ENCODE assay signal across 9 mouse cellular contexts in the genomic region with DNA sequence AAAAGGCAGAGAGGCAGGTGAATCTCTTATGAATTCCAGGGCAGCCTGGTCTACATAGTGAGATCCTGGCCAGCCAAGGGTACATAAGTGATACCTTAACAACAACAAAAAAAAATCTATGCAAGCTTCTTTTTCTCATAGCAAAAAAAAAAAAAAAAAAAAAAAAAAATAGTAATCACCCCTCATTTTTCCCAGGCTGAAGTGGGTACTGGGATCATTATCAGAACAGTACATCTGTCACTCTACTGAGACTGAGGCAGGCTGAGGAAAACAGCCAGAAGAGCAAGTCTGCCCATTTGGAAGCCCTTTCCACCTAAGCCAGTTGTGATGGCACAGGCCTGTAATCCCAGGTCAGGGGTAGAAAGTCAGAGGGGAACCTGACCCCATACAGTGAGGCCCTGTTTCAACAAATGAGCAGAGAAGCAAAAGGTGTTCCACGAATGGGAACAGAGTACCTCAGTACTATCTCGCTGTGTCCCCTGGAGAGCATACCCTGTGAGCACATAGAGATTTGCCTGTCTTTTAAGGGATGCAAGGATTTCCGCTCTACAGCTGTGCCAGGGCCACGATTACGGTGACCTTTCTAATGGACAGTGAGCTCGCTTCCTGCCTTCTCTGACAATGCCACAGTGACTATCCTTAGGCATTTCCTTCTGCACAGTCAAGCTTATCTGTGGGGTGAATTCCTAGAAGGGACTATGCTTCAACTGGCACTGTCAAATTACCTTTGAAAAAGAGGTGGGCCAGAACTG. TPM values are rescaled to one million over a fixed set of nuclear protein-coding genes. Genes with fewer than 3 reads are reported as not detected.
DNase-seq lines count a peak whose midpoint lies in the region; ATAC-seq and TF ChIP-seq lines count a peak whose summit lies in the region.
"Had no signal": no experiment of that assay in that cellular context is flagged by ENCODE, and none has a peak within 500 bp of the region (broad histone marks: within the 10 kb centered on the region; RNA-seq: fewer than 3 reads in every experiment).

No protein-coding gene starts in this region.

- WGBS in liver, adult 2 months = 44% methylated on average over 6 of the region's 6 CpGs
- WGBS in liver, embryonic 14.5 days (ENCODE audit: insufficient replicate concordance) = 33% methylated on average over 6 of the region's 6 CpGs
- WGBS in forebrain, embryonic 14.5 days = 63% methylated on average over 6 of the region's 6 CpGs

- H3K4me1 ChIP-seq in liver, adult 2 months (ENCODE audit: control insufficient read depth, insufficient read depth, low read length) = peaks cover 56% of the 10 kb centered on the region
- peaks cover 31% of the 10 kb centered on the region for H3K4me1 ChIP-seq in embryonic fibroblast, embryonic 13.5 days (ENCODE audit: control insufficient read depth, insufficient read depth, low read length)
- peaks cover 46 to 67% of the 10 kb centered on the region in 2 experiments for H3K4me1 ChIP-seq in liver, embryonic 14.5 days (replicated peaks; ENCODE audit: control insufficient read depth in 2 of 2, insufficient read depth in 2 of 2, low read length in 1 of 2)
- peaks cover 29% of the 10 kb centered on the region for H3K4me1 ChIP-seq in forebrain, embryonic 14.5 days (ENCODE audit: control insufficient read depth, insufficient read depth, low read length)

- peak overlapping the region; percentile 88 for H3K4me2 ChIP-seq in liver, embryonic 14.5 days (ENCODE audit: low read depth)
- H3K4me2 ChIP-seq in forebrain, embryonic 14.5 days (ENCODE audit: low read length) = no peak overlapping the region
- H3K4me2 ChIP-seq: hindbrain, embryonic 12.5 days had no signal

- no peaks in the 10 kb centered on the region for H3K36me3 ChIP-seq in liver, adult 2 months (ENCODE audit: control insufficient read depth, insufficient read depth, low read length)
- H3K36me3 ChIP-seq in liver, embryonic 14.5 days (replicated peaks; ENCODE audit: control insufficient read depth, insufficient read depth, low read depth) = no peaks in the 10 kb centered on the region; the same call in 1 of the 2 replicates
- no peaks in the 10 kb centered on the region for H3K36me3 ChIP-seq in forebrain, embryonic 14.5 days (ENCODE audit: control insufficient read depth, insufficient read depth, low read length)

- H3K79me2 ChIP-seq in liver, adult 2 months (ENCODE audit: control insufficient read depth, insufficient read depth, low read length) = peaks cover 74% of the 10 kb centered on the region

- H3K27ac ChIP-seq in liver, adult 2 months (replicated peaks; ENCODE audit: insufficient read depth, low read depth, low read length) = peak overlapping the region; percentile 17
- H3K27ac ChIP-seq in embryonic fibroblast, embryonic 13.5 days (ENCODE audit: insufficient read depth, low read length) = peak overlapping the region; percentile 79
- H3K27ac ChIP-seq in liver, embryonic 14.5 days = no peak overlapping the region
- H3K27ac ChIP-seq in forebrain, embryonic 14.5 days (ENCODE audit: low read depth, low read length) = no peak overlapping the region
- H3K27ac ChIP-seq: hindbrain, embryonic 12.5 days had no signal

- ATAC-seq in liver, embryonic 14.5 days (ENCODE audit: insufficient read depth) = no peak
- no peak for ATAC-seq in forebrain, embryonic 14.5 days

- no peak for TF ChIP-seq POLR2A in liver, adult 2 months (IDR thresholded peaks at IDR 0.05; ENCODE audit: extremely low read depth, insufficient read depth, low read length)
- TF ChIP-seq POLR2A in embryonic fibroblast, embryonic 13.5 days (IDR thresholded peaks at IDR 0.05; ENCODE audit: low read depth, low read length) = no peak

- peak; percentile 37 for DNase-seq in adrenal gland, postnatal 14 days
- no peak for DNase-seq in adrenal gland, postnatal 4 days (ENCODE audit: low spot score in 2 of 2)
- DNase-seq in liver, adult 2 months (ENCODE audit: extremely low read depth, low read depth, low spot score) = no peak
- no peak for DNase-seq in liver
- DNase-seq in liver, embryonic 14.5 days (ENCODE audit: low read depth in 3 of 3, low spot score in 3 of 3) = no peak
- no peak for DNase-seq in forebrain, embryonic 14.5 days (ENCODE audit: low spot score)
- no peak for DNase-seq in cerebellum, postnatal 25 days

- TF ChIP-seq EP300 in liver, embryonic 14.5 days (IDR thresholded peaks at IDR 0.05; ENCODE audit: low read depth) = no peak

- H3K4me3 ChIP-seq in liver, adult 2 months (ENCODE audit: insufficient read depth, low read depth, low read length) = no peak overlapping the region
- peak overlapping the region; percentile 99 for H3K4me3 ChIP-seq in embryonic fibroblast, embryonic 13.5 days (ENCODE audit: insufficient read depth, low read length)
- H3K4me3 ChIP-seq in liver, embryonic 14.5 days (ENCODE audit: insufficient read depth in 1 of 2, low read depth in 2 of 2, low read length in 2 of 2) = no peak overlapping the region
- no peak overlapping the region for H3K4me3 ChIP-seq in forebrain, embryonic 14.5 days (ENCODE audit: low read depth, low read length)
- H3K4me3 ChIP-seq: hindbrain, embryonic 12.5 days had no signal

- H3K9me3 ChIP-seq in liver, embryonic 14.5 days (ENCODE audit: control insufficient read depth, low read length) = no peaks in the 10 kb centered on the region
- no peaks in the 10 kb centered on the region for H3K9me3 ChIP-seq in forebrain, embryonic 14.5 days (replicated peaks; ENCODE audit: control insufficient read depth, low read length)
- H3K9me3 ChIP-seq: hindbrain, embryonic 12.5 days had no signal

- no peak for TF ChIP-seq CTCF in liver, adult 2 months (IDR thresholded peaks at IDR 0.05; ENCODE audit: low read depth, low read length)
- no peak for TF ChIP-seq CTCF in embryonic fibroblast, embryonic 13.5 days (IDR thresholded peaks at IDR 0.05; ENCODE audit: borderline replicate concordance, insufficient read depth, low read length)
- TF ChIP-seq CTCF in liver, embryonic 14.5 days (IDR thresholded peaks at IDR 0.05; ENCODE audit: low read depth) = no peak

- H3K27me3 ChIP-seq in liver, adult 2 months (ENCODE audit: control insufficient read depth, insufficient read depth, low read length) = no peaks in the 10 kb centered on the region
- no peaks in the 10 kb centered on the region for H3K27me3 ChIP-seq in liver, embryonic 14.5 days (ENCODE audit: control insufficient read depth, insufficient read depth, low read length)
- no peaks in the 10 kb centered on the region for H3K27me3 ChIP-seq in forebrain, embryonic 14.5 days (replicated peaks; ENCODE audit: control insufficient read depth, insufficient read depth, low read length)
- H3K27me3 ChIP-seq: hindbrain, embryonic 12.5 days had no signal

- no peak overlapping the region for H3K9ac ChIP-seq in liver, adult 2 months (ENCODE audit: low read depth, low read length)
- 0 out of 2 replicates have a peak overlapping the region, but pooled peaks have one; percentile 18 for H3K9ac ChIP-seq in liver, embryonic 14.5 days (replicated peaks)
- no peak overlapping the region for H3K9ac ChIP-seq in forebrain, embryonic 14.5 days (ENCODE audit: low read length)
- H3K9ac ChIP-seq: hindbrain, embryonic 12.5 days had no signal

RNA-seq across cellular contexts. Expression of gene Myh9, which starts 5.1 kb away (rescaled TPM):
- 280 and 301 TPM in 2 replicates for total RNA-seq in adrenal gland, postnatal 14 days (2021)
- total RNA-seq in adrenal gland, postnatal 4 days (2021) = 100 to 1,000 TPM; 251 to 311 TPM
- 54.4 and 69.5 TPM in 2 replicates for total RNA-seq in liver, adult 2 months (2014; rRNA removed)
- 22.5 and 24.1 TPM in 2 replicates for polyA plus RNA-seq in liver, adult 2 months (2012; rRNA removed)
- 718 and 1,071 TPM in 2 replicates for polyA plus RNA-seq in embryonic fibroblast, embryonic 13.5 days (2011; ENCODE audit: insufficient read length, low read depth, missing spikeins)
- polyA plus RNA-seq in liver, embryonic 14.5 days (2012; rRNA removed) = 14.2 and 21.9 TPM in 2 replicates
- 21.3 and 23.1 TPM in 2 replicates for polyA plus RNA-seq in liver, embryonic 14.5 days (2014; fragmentation: Nextera tagmentation; extraction: Ambion mirVana)
- polyA plus RNA-seq in forebrain, embryonic 14.5 days (2014; fragmentation: Nextera tagmentation; extraction: Ambion mirVana) = 10.8 and 14.6 TPM in 2 replicates

Comparison
In these comparisons a context has a peak if more than half of its experiments do, and no peak if none do; other contexts are left out.
1. H3K27ac ChIP-seq: peak in liver, adult 2 months (single experiment) and embryonic fibroblast, embryonic 13.5 days (single experiment); none in liver, embryonic 14.5 days (single experiment) and forebrain, embryonic 14.5 days (single experiment).
2. RNA of gene Myh9, which starts 5.1 kb away (polyA plus RNA-seq): 718 to 1,071 TPM in embryonic fibroblast, embryonic 13.5 days; 22.5 to 24.1 TPM in liver, adult 2 months, 14.2 to 23.1 TPM in liver, embryonic 14.5 days and 10.8 to 14.6 TPM in forebrain, embryonic 14.5 days; every median in the first group is over 10 times any median in the second.